Mouse (Mus musculus): ENCODE measurements around the gene Csrnp2. TPM values are rescaled to one million over a fixed set of nuclear protein-coding genes. Genes with fewer than 3 reads are reported as not detected.
A peak's percentile ranks its signal among the peaks of the same experiment; 100 is the strongest.
"Not testable (repeated sequence)": the region's sequence is repeated elsewhere in the genome, so short reads cannot be mapped to it uniquely, and the experiment has no call there.

Gene Csrnp2
- total and polyA plus RNA-seq, 2 experiments from 2014 or later = 36.3 to 67.1 TPM

DNA sequence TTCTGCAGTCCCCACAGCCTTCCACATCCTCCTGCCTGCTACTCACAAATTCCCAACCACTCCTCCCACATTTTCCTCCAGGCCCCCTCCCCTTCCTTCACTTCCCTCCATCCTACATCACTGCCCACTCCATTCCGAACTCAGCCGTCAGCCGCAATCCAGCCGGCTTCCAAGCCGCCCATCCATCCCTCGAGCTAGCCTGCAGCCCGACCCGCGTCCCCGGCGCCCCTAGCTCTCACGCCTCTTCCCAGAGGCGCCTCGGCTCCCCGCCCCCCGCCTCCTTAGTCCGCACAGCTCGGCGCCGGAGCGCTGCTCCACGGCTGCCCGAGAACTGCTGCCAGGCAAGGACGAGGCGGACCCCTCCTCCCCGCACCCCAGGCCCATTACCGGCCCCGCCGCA lies 641 bp downstream of the Csrnp2 start:
- WGBS = under 1% methylated on average over 26 of the region's 29 CpGs
- peak overlapping the region; percentile 55 for H3K4me2 ChIP-seq (ENCODE audit: low read depth)
- no peaks in the 10 kb centered on the region for H3K36me3 ChIP-seq (ENCODE audit: insufficient read depth)
- H3K4me1 ChIP-seq (ENCODE audit: insufficient read depth) = peaks cover 27% of the 10 kb centered on the region
- no peak for TF ChIP-seq CTCF (IDR thresholded peaks at IDR 0.05; ENCODE audit: low read depth)
- H3K9me3 ChIP-seq (ENCODE audit: low read length) = no peaks in the 10 kb centered on the region
- no peaks in the 10 kb centered on the region for H3K27me3 ChIP-seq (ENCODE audit: insufficient read depth, low read length)
- peak overlapping the region; percentile 98 for H3K27ac ChIP-seq (ENCODE audit: low read depth, low read length)
- H3K9ac ChIP-seq = peak overlapping the region; percentile 97
- DNase-seq = no peak
- H3K4me3 ChIP-seq (ENCODE audit: low read depth, low read length) = peak overlapping the region; percentile 95
- ATAC-seq = peak; percentile 83

DNA sequence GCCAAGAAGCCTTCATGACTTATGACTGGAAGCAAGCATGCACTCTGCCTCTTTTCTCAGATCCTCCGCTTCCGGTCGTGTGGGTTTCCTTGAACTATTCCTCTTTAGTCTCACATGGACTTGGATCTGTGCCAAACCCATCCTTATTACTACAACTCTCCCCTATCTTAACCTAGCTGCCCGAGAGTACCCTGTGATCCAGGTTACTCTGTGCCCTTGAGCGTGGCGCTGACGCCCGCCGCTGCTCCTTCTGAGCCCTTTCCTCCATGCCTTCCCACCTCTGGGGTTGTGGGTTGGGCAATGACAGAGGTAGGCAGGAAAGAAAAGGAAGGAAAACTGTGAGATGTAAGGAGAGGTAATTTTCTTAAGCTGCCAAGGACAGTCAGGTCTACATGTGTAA lies 3.3 kb downstream of the Csrnp2 start:
- Histone ChIP-seq H3K4me1 (ENCODE audit: insufficient read depth) (peaks cover 27% of the 10 kb centered on the region), H3K36me3 (ENCODE audit: insufficient read depth) (peaks cover 24% of the 10 kb centered on the region), H3K27me3 (ENCODE audit: insufficient read depth, low read length) (no peaks in the 10 kb centered on the region), H3K9me3 (ENCODE audit: low read length) (no peaks in the 10 kb centered on the region), H3K4me2 (ENCODE audit: low read depth) (peak overlapping the region; percentile 55), H3K9ac (no peak overlapping the region; the same call in 1 of the 2 replicates), H3K27ac (ENCODE audit: low read depth, low read length) (no peak overlapping the region), H3K4me3 (ENCODE audit: low read depth, low read length) (no peak overlapping the region)
- DNase-seq (no peak), ATAC-seq (no peak)
- TF ChIP-seq CTCF (IDR thresholded peaks at IDR 0.05; ENCODE audit: low read depth) = no peak
- 64% methylated on average over 9 of the region's 9 CpGs for WGBS

DNA sequence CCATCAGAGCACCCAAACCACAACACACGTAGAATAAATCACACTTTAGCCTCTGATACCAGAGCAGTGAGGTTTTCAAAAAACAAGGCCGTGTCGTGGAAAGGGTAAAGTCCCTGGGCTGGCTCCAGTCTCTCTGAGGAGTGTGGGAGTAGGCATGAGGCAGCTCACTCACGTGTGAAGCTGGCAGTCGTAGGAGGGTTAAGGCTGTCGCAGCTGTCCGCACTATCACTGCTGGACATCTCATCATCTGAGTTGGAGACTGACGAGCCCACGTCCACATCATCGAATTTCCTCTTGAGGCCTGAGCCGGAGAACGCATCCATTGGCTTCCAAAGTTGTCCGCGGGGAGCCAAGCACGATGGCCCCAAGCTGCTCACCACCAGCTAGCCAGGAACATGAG lies 6.0 kb downstream of the Csrnp2 start:
- Histone ChIP-seq H3K4me1 (ENCODE audit: insufficient read depth) (peaks cover 27% of the 10 kb centered on the region), H3K4me3 (ENCODE audit: low read depth, low read length) (no peak overlapping the region), H3K4me2 (ENCODE audit: low read depth) (no peak overlapping the region), H3K9me3 (ENCODE audit: low read length) (no peaks in the 10 kb centered on the region), H3K27me3 (ENCODE audit: insufficient read depth, low read length) (no peaks in the 10 kb centered on the region), H3K27ac (ENCODE audit: low read depth, low read length) (no peak overlapping the region), H3K36me3 (ENCODE audit: insufficient read depth) (peaks cover 50% of the 10 kb centered on the region), H3K9ac (no peak overlapping the region)
- 91% methylated on average over 15 of the region's 15 CpGs for WGBS
- DNase-seq (no peak), ATAC-seq (no peak)
- no peak for TF ChIP-seq CTCF (IDR thresholded peaks at IDR 0.05; ENCODE audit: low read depth)

DNA sequence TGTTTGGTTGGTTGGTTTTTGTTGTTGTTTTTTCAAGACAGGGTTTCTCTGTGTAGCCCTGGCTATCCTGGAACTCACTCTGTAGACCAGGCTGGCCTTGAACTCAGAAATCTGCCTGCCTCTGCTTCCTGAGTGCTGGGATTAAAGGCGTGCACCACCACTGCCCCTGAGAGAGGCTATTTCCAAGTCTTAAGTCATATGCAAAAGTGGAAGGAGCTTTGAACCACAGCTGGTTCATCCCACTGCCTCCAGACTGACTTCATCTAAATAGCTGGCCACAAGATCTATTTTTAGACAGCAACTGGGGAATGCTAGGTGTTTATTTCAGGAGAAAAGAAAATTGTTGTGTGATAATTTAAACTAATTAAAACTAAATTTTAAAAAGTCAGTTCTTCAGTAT lies 7.0 kb downstream of the Csrnp2 start:
- Histone ChIP-seq H3K4me1 (ENCODE audit: insufficient read depth) (peaks cover 22% of the 10 kb centered on the region), H3K36me3 (ENCODE audit: insufficient read depth) (peaks cover 58% of the 10 kb centered on the region)
- 90% methylated on average over 1 of the region's 1 CpGs for WGBS
- not testable (repeated sequence) for H3K27me3 ChIP-seq (ENCODE audit: insufficient read depth, low read length); H3K9ac ChIP-seq; H3K27ac ChIP-seq (ENCODE audit: low read depth, low read length); H3K4me3 ChIP-seq (ENCODE audit: low read depth, low read length); H3K9me3 ChIP-seq (ENCODE audit: low read length); H3K4me2 ChIP-seq (ENCODE audit: low read depth); ATAC-seq; DNase-seq

DNA sequence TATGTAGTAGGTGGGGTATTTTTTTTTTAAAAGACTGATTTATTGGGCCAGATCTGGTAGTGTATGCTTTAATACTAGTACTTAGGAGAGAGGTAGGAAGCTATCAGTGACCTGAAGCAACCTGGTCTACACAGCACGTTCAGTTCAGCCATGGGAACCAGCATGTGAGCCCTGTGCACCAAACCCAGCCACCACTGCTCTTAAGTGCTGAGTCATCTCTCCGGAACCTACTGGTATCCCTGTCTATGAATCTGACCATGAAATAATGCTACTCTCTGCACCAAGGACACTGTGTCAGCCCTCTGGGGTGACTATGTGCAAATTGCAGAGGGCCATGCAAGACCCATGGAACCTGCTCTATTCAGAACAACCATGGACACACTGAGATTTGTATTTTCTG lies 8.2 kb downstream of the Csrnp2 start:
- no peak overlapping the region for H3K9ac ChIP-seq
- 95% methylated on average over 2 of the region's 2 CpGs for WGBS
- H3K9me3 ChIP-seq (ENCODE audit: low read length) = no peaks in the 10 kb centered on the region
- no peak overlapping the region for H3K27ac ChIP-seq (ENCODE audit: low read depth, low read length)
- H3K4me2 ChIP-seq (ENCODE audit: low read depth) = no peak overlapping the region
- ATAC-seq (no peak), DNase-seq (no peak)
- no peak for TF ChIP-seq CTCF (IDR thresholded peaks at IDR 0.05; ENCODE audit: low read depth)
- H3K36me3 ChIP-seq (ENCODE audit: insufficient read depth) = peaks cover 70% of the 10 kb centered on the region
- peaks cover 9% of the 10 kb centered on the region for H3K4me1 ChIP-seq (ENCODE audit: insufficient read depth)
- H3K4me3 ChIP-seq (ENCODE audit: low read depth, low read length) = no peak overlapping the region
- H3K27me3 ChIP-seq (ENCODE audit: insufficient read depth, low read length) = no peaks in the 10 kb centered on the region

DNA sequence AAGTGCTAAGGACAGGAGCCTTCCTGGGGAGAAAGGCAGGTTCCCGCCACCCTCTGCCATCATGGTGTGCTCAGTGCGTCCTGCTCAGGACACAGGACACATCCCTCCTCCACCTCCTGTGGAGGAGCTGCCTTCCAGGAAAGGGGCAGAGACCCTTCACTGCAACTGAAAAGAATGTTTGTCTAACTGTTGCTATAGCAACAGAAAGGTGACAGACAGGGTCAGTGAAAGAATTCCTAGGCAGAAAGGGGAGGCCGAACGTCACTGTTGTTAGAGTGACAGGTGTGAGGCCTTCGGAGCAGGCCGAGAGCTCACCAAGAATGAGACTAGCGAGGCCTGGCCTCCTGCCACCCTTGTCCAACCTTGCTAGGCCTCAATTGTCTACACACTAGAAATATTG lies 8.8 kb downstream of the Csrnp2 start:
- WGBS = 14% methylated on average over 7 of the region's 7 CpGs
- ATAC-seq (no peak), DNase-seq (no peak)
- H3K27me3 ChIP-seq (ENCODE audit: insufficient read depth, low read length) = no peaks in the 10 kb centered on the region
- H3K4me1 ChIP-seq (ENCODE audit: insufficient read depth) = peaks cover 8% of the 10 kb centered on the region
- no peak overlapping the region for H3K9ac ChIP-seq
- H3K4me2 ChIP-seq (ENCODE audit: low read depth) = no peak overlapping the region
- H3K4me3 ChIP-seq (ENCODE audit: low read depth, low read length) = no peak overlapping the region
- TF ChIP-seq CTCF (IDR thresholded peaks at IDR 0.05; ENCODE audit: low read depth) = no peak
- no peaks in the 10 kb centered on the region for H3K9me3 ChIP-seq (ENCODE audit: low read length)
- H3K27ac ChIP-seq (ENCODE audit: low read depth, low read length) = no peak overlapping the region
- H3K36me3 ChIP-seq (ENCODE audit: insufficient read depth) = peaks cover 76% of the 10 kb centered on the region

DNA sequence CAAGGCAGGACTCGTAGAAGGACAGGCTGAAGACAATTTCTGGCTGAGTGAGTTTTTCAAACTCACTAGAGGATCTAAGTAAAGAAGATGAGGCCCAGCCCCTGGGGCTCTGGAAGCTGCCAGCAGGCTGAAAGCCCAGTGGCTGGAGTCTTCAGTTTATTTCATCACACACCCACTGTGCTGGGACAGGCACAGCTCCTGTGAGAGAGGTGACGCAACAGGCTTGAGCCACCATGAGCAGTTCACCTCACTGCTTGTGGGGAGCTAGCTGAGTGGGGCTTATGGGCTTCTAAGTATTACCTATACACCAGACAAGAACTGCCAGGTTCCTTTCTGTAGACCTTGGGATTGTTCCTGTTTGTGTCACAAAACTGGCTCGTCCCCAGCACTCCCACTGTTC lies 9.7 kb downstream of the Csrnp2 start:
- peaks cover 5% of the 10 kb centered on the region for H3K4me1 ChIP-seq (ENCODE audit: insufficient read depth)
- H3K9ac ChIP-seq = no peak overlapping the region
- H3K4me3 ChIP-seq (ENCODE audit: low read depth, low read length) = no peak overlapping the region
- no peak overlapping the region for H3K4me2 ChIP-seq (ENCODE audit: low read depth)
- WGBS = 83% methylated on average over 3 of the region's 3 CpGs
- peaks cover 85% of the 10 kb centered on the region for H3K36me3 ChIP-seq (ENCODE audit: insufficient read depth)
- no peak for TF ChIP-seq CTCF (IDR thresholded peaks at IDR 0.05; ENCODE audit: low read depth)
- ATAC-seq = no peak
- no peak overlapping the region for H3K27ac ChIP-seq (ENCODE audit: low read depth, low read length)
- no peaks in the 10 kb centered on the region for H3K27me3 ChIP-seq (ENCODE audit: insufficient read depth, low read length)
- no peak for DNase-seq
- no peaks in the 10 kb centered on the region for H3K9me3 ChIP-seq (ENCODE audit: low read length)

DNA sequence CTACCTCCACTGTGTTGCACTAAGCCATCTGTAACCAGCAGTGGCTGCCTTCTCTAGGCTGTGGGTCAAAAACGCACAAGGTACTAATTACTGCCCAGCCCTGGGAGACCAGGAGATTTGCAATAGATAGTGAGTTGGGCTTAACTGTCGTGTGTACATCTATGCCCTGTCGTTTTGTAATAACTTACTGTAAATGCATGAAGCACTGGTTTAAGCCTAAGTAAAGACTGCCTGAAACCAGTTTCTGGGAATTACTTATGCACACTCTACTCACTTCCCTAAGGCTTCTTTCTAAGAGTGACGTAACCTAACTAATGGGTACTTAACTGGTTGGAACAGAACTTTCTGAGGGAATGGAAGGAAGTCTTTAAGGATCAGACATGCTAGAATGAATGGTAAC lies 16.4 kb downstream of the Csrnp2 start:
- Histone ChIP-seq H3K4me3 (ENCODE audit: low read depth, low read length) (no peak overlapping the region), H3K27ac (ENCODE audit: low read depth, low read length) (no peak overlapping the region), H3K27me3 (ENCODE audit: insufficient read depth, low read length) (no peaks in the 10 kb centered on the region), H3K36me3 (ENCODE audit: insufficient read depth) (peaks cover 97% of the 10 kb centered on the region), H3K9me3 (ENCODE audit: low read length) (no peaks in the 10 kb centered on the region), H3K4me2 (ENCODE audit: low read depth) (no peak overlapping the region), H3K4me1 (ENCODE audit: insufficient read depth) (no peaks in the 10 kb centered on the region), H3K9ac (no peak overlapping the region)
- DNase-seq (no peak), ATAC-seq (no peak)
- no peak for TF ChIP-seq CTCF (IDR thresholded peaks at IDR 0.05; ENCODE audit: low read depth)
- WGBS = 85% methylated on average over 4 of the region's 4 CpGs

Data from forebrain, postnatal 0 days (tissue).